Mouse (Mus musculus) T-helper 17 cell (primary cell): Measurements from ENCODE around the gene Trim71.
"Not testable (repeated sequence)": the region's sequence is repeated elsewhere in the genome, so short reads cannot be mapped to it uniquely, and the experiment has no call there.

Experiments
- in situ Hi-C, 2 experiments: fragments of 300-600 bp; cut with MboI, MseI; formaldehyde crosslinking; loops; 1 replicate in 1 of 2; 2 replicates in 1 of 2; pipeline ENCODE4 v1.15.1; 2025; ENCODE audit warnings: high pct_unique_total_duplicates in 2 of 2

Gene Trim71

DNA sequence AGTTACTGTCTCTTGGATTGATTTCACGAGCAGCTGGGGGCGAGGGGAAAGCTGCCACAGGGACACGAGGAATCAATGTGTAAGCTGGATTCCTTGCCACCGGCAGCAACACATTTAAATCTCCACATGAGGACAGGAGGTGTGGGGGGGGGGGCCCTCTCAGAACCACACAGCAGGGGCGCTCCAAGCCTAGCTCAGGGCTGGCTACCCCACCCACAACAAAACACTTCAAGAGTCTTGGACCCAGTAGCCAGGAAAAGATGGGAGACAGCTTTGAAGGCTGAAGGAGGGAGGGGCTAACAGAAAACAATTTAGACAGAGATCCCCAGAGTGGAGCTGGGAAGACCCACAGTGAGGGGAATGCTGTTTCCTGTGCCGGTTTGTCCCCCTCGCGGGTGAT, 38.3 kb downstream of the Trim71 start:
- in situ Hi-C loops = no loop called here

DNA sequence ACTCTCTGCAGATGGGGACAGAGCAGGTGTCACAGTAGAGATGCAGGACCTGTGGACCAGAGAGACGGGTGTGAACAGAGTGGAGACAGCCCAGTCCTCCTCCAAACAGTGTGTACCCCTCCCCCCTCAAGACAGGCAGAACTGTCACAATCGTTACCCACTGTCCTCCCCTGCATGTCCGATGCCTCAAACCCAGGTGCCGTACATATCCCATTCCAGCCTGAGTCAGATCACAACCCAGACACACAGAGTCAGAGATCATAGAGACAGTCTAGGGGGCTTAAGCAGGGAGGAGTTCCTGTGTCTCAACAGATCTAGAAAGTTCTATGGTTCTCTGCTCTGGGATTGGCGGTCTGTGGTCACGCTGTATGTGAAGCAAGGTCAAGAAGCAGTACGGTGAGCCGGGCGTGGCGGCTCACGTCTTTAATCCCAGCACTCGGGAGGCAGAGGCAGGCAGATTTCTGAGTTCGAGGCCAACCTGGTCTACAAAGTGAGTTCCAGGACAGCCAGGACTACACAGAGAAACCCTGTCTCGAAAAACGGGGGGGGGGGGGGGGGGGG, 39.0 kb downstream of the Trim71 start:
- in situ Hi-C loops = no loop called here

DNA sequence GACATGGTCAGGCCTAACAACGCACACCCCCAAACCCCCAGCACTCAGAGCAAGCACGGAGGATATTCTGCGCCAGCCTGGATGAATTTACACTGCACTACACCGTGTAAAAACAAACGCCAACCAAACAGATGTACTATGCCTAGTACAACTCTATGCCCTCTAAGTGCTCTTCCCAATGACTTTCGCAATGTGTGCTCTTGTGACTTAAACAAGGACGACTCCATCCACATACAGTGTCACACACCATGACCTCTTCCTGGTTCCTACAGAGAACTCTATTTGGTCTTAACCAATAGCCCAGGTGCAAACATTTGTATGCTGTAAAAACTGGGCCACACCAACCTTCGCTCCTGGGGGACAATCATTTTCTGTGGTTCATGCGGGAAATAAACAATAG, 41.7 kb downstream of the Trim71 start:
- in situ Hi-C loops = no loop called here

DNA sequence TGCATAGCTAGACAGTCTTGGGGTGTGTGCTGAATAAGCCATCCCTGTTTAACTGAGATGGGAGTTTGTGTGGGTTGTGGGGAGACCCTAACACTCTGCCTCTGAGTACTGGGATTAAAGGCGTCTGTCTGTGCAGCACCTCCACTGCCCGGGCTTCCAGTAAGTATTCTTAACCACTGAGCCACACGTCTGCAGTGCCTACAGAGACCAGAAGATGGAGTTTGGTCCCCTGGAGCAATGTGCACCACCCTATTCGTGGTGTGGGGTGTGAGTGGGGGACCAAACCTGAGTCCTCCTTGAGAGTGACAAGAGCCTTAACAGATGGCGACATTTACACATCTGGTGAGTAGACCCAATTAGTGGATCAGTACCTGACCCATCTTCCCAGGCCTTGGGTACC, 42.1 kb downstream of the Trim71 start:
- in situ Hi-C loops = no loop called here

DNA sequence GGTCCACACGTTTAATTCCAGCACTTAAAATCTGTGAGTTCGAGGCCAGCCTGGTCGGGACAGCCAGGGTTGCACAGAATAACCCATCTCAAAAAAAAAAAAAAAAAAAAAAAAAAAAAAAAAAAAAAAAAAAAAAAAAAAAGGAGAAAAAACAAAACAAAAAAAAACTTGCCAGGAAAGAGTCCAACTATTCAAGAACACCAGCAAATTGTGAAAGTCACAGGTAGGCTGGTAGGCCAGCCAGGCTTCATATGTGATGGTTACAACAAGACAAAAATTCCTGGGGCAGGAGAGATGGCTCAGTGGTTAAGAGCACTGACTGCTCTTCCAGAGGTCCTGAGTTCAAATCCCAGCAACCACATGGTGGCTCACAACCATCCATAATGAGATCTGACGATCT, 43.6 kb downstream of the Trim71 start:
- in situ Hi-C loops = not testable (repeated sequence)

DNA sequence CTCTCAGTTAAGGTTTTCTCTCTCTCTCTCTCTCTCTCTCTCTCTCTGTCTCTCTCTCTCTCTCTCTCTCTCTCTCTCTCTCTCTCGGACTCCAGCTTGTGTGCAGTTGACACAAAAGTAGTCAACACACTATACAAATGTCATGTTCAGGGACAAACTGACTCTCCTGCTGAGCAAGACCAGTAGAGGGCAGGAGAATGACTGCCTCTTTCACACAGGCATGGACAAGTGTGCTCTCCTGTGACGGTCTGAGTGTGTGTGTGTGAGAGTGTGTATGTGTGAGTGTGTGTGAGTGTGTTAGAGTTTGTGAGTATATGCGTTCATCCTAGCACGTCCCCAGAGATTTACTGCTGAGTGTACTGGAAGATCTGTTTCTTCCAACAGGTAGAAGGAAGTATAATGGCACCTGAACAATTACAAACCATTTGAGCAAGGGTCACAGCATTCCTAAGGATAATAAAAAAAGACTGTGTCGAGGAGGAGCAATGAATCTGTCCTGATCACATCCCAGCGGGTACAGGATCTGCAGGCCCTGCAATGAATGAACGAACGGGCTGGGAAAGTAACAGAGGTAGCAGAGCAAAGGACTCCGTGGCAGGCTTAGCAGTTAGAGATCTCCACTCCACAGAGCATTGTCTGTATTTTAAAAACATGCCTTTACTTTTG, 45.2 kb downstream of the Trim71 start:
- in situ Hi-C loops = loop anchor here in 1 of 2 experiments (10.0 kb wide), 1 partner anchor 1084 kb away; no protein-coding TSS in a partner anchor

DNA sequence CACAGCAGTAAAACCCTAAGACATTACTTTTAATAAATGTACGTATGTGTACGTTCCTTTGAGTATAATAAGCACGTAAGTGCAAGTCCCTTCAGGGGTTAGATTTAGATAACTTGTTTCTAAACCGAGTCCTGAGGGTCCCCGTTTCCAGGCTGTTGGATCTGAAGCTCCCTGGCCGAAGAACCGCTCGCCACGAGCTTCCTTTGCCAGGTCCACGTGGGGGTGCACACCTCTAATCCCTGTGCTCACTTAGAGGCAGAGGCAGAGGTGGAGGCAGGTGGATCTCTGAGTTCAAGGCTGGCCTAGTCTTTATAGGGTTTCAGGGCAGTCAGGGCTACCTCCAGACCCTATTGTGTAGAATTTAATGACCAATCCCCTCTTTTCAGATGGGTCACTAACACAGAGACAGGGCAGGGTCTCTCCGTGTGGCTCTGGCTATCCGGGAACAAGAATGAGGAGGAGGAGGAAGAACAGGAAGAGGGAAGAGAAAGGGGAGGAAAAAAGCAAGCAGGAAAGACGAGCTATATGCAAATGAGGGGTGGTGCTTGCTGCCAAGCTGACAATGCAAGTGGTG, 46.2 kb downstream of the Trim71 start:
- in situ Hi-C loops = loop anchor here in 1 of 2 experiments (10.0 kb wide), 1 partner anchor 1083 kb away; no protein-coding TSS in a partner anchor

DNA sequence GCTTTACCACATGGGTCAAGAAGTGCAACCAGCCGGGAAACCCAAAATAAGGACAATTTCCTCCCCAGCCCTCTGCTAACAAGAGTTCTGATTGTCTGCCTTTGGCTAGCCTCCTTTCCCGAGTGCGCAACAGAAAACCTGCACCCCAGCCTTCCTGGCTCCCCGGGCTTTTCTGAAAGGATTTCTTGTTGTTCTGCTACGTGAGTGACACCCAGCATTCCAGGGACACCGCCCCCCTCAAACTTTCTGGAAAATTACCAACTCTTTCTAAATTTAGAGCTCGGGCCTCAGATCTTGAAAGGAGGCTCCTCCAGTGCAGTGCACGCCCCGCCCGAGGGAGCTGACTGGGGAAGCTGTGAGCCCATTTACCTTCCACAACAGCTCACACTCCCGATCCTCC, 48.8 kb downstream of the Trim71 start, which contains the start of gene C130032M10Rik:
Gene C130032M10Rik, plus strand, starts transcription at position 334 of the 400 bp plus-strand sequence.
- in situ Hi-C loops = loop anchor here in 1 of 2 experiments (10.0 kb wide), 1 partner anchor 1081 kb away; no protein-coding TSS in a partner anchor

DNA sequence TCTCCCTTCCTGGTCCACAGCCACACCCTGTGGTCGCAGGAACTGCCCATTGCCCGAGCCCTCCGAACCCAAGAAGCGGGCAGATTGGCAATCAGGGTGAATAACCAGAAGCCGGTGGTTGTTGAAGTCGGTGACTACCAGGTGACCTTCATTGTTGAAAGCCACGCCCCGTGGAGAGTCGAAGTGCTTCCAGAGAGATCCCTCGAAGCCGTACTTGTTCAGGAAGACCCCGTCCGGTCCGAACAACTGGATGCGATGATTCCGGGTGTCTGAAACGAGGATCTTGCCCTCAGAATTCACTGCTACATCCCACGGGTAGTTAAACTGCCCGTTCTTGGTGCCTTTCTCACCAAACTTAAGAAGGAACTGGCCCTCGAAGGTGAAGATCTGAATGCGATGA, 51.3 kb downstream of the Trim71 start:
- in situ Hi-C loops = loop anchor here in 1 of 2 experiments (10.0 kb wide), 1 partner anchor 1078 kb away; no protein-coding TSS in a partner anchor

DNA sequence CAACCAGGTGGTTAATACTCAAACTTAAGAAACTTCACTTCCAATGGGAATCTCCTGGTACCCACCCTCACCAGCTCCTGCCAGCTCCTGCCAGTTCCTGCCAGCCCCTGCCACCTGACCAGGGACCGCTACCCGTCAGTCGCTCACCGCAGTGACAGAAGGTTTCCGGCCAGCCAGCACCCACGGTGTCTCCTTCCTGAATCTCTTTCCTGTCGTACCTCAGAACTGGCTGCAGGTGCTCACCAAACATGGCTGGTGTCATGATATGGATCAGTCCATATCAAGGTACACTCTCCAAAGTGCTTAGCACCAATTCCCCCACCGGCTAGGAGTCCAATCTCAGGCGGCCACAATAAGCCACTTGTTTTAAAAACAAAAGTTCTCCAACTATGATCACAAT, 54.4 kb downstream of the Trim71 start:
- in situ Hi-C loops = loop anchor here in 1 of 2 experiments (10.0 kb wide), 1 partner anchor 1075 kb away; no protein-coding TSS in a partner anchor

DNA sequence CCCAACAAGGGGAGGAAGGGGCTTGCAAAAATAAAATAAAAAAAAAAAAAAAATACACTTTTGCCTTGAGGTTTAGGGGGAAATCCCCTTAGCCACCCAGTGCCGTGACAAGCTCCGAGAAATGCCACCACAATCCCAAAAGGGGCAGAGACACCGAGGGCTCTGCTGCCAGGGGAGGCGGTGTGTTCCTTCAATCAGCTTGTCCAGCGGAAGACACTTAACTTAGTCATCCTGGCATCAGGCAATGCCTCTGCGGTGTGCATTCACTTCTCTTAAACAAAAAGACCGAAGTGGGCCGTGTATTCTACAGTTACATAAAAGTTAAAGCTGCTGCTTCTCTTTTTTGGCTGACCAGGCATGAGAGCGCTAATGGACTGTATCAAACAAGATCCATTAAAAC, 56.7 kb downstream of the Trim71 start:
- in situ Hi-C loops = no loop called here

DNA sequence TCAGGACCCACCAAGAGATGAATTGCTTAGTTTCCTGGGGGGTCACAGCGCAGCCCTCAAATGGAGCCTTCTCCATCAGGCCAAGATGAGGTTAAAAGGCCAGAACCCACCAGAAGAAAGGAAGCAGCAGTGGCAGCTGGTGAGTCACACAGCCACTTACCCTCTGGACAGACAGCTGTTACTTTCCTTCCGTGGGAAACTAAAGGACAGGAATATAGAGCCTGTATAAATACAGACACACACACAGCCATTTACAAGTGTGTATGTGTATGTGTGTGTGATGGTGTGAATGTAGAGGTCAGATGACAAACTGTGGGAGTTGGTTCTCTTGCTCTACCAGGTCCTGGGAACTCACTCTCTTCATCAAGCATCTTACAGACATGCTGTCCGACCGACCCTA, 57.6 kb downstream of the Trim71 start:
- in situ Hi-C loops = no loop called here

DNA sequence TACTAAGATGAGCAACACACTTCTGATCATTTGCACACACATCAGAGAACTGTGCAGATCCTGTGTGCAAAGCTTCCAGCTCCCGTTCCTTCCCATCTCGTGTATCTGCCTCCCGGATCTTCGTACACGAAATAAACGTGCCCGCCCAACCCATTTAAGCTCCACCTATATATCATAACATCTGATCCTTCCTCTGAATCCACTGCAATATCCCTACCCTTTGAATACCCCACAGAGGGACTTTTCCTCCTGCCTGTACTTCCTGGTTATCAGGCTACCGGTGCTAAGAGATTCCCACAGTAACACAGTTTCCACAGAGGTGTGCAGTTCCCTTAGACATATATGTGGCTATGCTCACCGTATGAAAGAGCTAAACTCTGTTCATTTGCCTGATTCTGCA, 59.4 kb downstream of the Trim71 start, which contains the start of gene Ccr4:
Gene Ccr4, minus strand, starts transcription at position 101 of the 400 bp plus-strand sequence.
- in situ Hi-C loops = loop anchor here (5.0 kb wide), 2 partner anchors 77 to 88 kb away; no protein-coding TSS in a partner anchor

DNA sequence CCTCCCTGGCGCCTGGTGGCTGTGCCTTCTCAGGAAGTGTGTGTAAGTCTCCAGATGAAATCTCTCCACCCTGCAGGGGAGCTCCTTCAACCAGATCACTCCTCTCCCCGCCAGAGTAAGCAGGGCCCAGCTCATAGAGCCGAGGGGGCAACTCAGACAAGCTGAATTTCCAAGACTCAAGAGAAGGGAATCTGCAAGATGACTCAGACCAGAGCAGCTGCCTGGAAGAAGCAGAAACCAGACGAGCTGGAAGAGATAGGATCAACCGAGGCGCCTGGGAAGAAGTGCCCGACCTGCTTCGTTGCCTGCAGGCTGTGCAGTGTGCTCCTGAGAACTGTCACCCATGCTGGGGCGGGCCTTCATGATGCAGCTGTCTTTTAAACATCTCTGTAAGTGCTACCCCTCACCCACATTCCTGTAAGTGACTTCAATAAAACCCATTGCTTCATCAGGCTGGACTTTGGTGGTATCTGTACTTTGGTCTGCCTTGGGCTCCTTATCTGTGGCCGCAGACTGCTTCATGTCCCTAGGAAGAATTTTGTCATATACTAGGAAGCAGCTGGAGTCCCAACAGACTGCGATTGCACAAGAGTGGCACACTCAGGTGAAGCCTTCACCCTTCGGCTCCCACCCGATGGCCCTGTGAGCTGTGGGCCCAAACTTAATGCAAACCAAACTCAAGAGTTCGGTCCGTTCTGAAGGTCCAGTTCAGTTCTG, 61.3 kb downstream of the Trim71 start:
- in situ Hi-C loops = loop anchor here (5.0 kb wide), 2 partner anchors 79 to 86 kb away; no protein-coding TSS in a partner anchor

DNA sequence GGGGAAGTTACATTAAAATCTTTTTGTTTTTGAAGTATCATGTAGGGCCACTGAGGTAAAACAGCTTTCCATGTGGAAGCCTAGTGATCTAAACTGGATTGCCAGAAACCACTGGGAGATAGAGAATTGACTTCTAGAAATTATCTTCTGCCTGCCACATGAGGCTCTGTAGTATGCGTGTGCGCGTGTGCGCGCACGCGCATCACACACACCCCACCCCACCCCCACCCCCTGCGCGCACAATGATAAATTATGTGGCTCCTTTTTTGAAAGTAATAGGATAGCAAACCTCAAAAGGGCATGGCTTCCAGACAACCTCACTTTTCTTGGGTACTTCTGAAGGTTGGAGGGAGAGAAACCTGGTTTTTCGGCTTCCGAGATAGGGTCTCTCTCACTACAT, 62.3 kb downstream of the Trim71 start:
- in situ Hi-C loops = loop anchor here (5.0 kb wide), 2 partner anchors 80 to 85 kb away; no protein-coding TSS in a partner anchor

DNA sequence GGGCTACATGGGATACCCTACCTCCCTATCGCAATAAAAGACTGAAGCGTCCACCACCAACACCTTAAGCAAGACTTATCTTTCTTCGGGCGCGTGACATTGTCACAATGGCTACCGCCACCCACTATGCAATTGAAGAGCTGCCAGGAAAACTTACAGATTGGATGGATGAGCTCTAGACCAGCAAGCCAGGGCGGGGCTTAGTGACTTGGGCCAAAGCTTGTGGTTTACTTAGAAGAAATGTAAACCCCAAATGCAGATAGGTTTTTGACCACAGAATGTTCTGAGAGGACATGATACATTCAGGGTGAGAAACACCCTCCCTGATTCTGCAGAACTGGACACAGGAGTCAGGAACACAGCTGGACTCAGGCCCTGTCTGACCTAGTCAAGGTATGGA, 63.1 kb downstream of the Trim71 start:
- in situ Hi-C loops = loop anchor here (5.0 kb wide), 2 partner anchors 81 to 84 kb away; no protein-coding TSS in a partner anchor

DNA sequence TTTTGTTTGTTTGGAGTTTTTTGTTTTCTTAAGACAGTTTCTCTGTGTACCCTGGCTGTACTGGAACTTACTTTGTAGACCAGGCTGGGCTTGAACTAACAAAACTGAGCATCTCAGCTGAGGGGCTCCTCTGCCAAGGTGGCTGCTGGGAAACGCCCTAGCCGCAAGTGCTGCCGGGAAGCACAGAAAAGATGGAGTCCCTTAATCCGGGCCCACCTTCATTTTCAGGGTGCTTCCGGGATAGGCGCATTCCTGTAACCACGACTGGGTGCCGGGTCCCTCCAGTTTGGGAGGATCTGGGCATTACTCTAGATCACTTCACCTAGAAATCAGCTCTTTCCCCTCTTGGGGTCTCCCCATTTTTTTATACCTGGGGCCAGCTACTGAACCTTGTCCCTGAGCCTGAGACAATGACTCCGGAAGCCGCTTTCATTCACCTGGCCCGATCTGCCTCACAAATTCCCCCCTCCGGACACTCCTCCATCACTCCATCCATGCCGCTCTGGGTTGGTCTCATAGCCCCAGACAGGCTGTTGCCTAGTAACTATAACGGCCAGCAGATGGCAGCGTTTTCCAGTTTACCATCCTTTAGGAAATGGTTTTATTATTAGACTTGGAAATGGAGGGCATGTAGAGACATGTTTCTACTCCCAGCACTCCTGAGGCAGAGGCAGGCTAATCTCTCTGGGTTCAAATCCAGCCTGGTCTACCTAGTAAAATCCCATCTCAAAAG, 64.2 kb downstream of the Trim71 start:
- in situ Hi-C loops = loop anchor here (5.0 to 25.0 kb wide), 4 partner anchors 82 to 1637 kb away; no protein-coding TSS in a partner anchor

DNA sequence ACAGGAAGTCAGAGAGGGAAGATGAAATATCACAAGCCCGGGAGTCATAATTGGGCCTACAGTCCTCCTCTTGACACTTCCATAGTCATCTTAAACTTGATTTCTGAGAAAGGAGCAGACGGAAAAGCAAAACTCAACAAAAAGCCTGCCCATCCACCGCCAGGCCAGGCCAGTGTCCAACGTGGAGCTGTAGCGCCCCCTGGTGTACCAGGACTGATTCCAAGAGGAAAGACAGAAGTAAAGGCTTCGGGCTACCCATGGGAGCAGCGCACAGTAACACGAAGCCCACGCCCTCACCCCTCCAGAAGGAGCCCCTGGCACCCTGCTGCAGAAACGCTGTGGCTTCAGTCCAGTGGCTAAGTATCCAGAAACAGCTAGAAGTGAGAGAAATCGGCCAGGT, 66.0 kb downstream of the Trim71 start:
- in situ Hi-C loops = loop anchor here (5.0 to 25.0 kb wide), 3 partner anchors 81 to 1639 kb away; no protein-coding TSS in a partner anchor

DNA sequence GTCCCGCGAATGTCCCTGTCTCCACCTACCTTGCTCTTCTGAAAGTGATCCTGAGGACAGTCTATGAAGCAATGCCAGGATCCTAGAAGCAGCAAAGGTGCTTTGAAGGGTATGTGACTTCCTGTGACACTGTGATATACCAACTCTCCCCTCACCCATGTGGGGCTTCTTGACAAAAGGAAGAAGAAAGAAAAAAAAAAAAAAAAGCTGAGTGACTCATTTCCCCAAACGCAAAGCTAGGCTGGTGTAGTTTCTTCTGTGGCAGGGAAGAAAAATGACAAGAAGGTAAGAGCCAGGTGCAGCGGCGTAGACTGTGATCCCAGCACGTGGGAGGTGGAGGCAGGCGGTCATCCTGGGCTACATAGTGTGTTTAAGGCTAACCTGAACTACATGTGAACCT, 67.7 kb downstream of the Trim71 start:
- in situ Hi-C loops = loop anchor here (5.0 to 25.0 kb wide), 3 partner anchors 79 to 1641 kb away; no protein-coding TSS in a partner anchor

DNA sequence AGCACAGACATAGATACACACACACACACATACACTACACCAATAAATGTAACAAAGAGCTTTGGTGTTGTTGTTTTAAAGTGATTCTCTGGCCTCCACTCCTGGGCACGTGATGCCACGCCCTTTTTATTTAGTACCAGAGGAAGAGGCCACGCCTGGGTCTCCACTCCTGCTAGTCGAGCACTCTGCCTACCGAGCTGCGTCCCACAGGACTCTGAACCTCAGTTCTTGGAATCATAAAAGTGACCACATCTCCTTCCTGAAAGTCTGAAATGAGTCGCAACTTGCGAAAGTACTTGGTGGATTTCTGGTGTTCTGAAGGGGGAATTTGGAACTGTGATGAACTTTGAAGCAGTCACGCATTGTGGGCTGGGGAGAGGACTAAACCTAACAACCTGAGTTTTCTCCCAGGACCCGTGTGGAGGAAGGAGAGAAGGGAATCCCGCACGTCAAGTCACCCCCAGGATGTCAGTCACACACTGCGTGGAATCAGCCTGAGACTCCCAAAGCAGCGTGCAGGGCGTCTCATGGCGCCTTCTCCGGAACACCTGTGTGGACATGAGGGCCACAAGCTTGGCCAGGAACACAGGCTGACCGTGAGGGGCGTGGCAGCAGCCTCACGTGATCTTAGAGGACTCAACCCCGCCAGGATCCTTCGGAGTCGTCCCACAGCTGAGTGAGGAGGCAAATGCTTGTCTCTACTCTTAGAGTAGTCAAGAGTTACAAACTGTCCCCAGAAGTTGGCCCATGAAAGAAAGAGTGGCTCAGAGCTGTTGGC, 76.5 kb downstream of the Trim71 start:
- in situ Hi-C loops = loop anchor here in 1 of 2 experiments (25.0 kb wide), 1 partner anchor 1650 kb away; no protein-coding TSS in a partner anchor
